ENCODE assay signal across 9 mouse cellular contexts in genomic region chr10:56431600-56432389, GRCm38 (mm10). TPM values are rescaled to one million over a fixed set of nuclear protein-coding genes. Genes with fewer than 3 reads are reported as not detected.
DNase-seq lines count a peak whose midpoint lies in the region; ATAC-seq and TF ChIP-seq lines count a peak whose summit lies in the region.
"Had no signal": no experiment of that assay in that cellular context is flagged by ENCODE, and none has a peak within 500 bp of the region (broad histone marks: within the 10 kb centered on the region; RNA-seq: fewer than 3 reads in every experiment).

No protein-coding gene starts in this region.

- peak; percentile 78 for ATAC-seq in lung, embryonic 16.5 days (ENCODE audit: low read depth)
- ATAC-seq in hindbrain, embryonic 13.5 days (ENCODE audit: low FRiP score): peak; percentile 66
- peak; percentile 75 for ATAC-seq in midbrain, embryonic 12.5 days (ENCODE audit: low FRiP score, low read depth)

- H3K27ac ChIP-seq in cerebellum, adult 2 months (ENCODE audit: insufficient read depth, low read length): no peak overlapping the region
- no peak overlapping the region for H3K27ac ChIP-seq in lung, embryonic 16.5 days (ENCODE audit: low read length)
- peak overlapping the region; percentile 67 for H3K27ac ChIP-seq in hindbrain, embryonic 13.5 days
- H3K27ac ChIP-seq in midbrain, embryonic 12.5 days (replicated peaks): 0 out of 2 replicates have a peak overlapping the region, but pooled peaks have one; percentile 15

- TF ChIP-seq POLR2A in cerebellum, adult 2 months (IDR thresholded peaks at IDR 0.05; ENCODE audit: borderline replicate concordance, insufficient read depth, low read length): no peak
- no peak for TF ChIP-seq POLR2A in lung, adult 2 months (IDR thresholded peaks at IDR 0.05; ENCODE audit: borderline replicate concordance, extremely low read depth, low read depth, low read length)

- no peaks in the 10 kb centered on the region for H3K4me1 ChIP-seq in cerebellum, adult 2 months (ENCODE audit: control insufficient read depth, insufficient read depth, low read length)
- peaks cover 4% of the 10 kb centered on the region for H3K4me1 ChIP-seq in lung, embryonic 16.5 days (replicated peaks; ENCODE audit: control insufficient read depth, insufficient read depth, low read length)
- H3K4me1 ChIP-seq in lung, adult 2 months (ENCODE audit: control insufficient read depth, insufficient read depth, low read length): no peaks in the 10 kb centered on the region
- peaks cover 3% of the 10 kb centered on the region; the same call in 1 of the 2 replicates for H3K4me1 ChIP-seq in hindbrain, embryonic 13.5 days (replicated peaks)
- H3K4me1 ChIP-seq in midbrain, embryonic 12.5 days: peaks cover 9% of the 10 kb centered on the region; the same call in 1 of the 2 replicates

- TF ChIP-seq CTCF in cerebellum, adult 2 months (IDR thresholded peaks at IDR 0.05; ENCODE audit: borderline replicate concordance, insufficient read depth, low read depth, low read length): no peak
- no peak for TF ChIP-seq CTCF in lung, adult 2 months (IDR thresholded peaks at IDR 0.05; ENCODE audit: insufficient read depth, low read length)

- H3K9me3 ChIP-seq in lung, embryonic 16.5 days (ENCODE audit: control insufficient read depth, low read length): no peaks in the 10 kb centered on the region
- H3K9me3 ChIP-seq in hindbrain, embryonic 13.5 days: no peaks in the 10 kb centered on the region
- H3K9me3 ChIP-seq in midbrain, embryonic 12.5 days: no peaks in the 10 kb centered on the region

- H3K4me3 ChIP-seq in cerebellum, adult 2 months (replicated peaks; ENCODE audit: insufficient read depth, low read depth, low read length): peak overlapping the region; percentile 1
- H3K4me3 ChIP-seq in lung, embryonic 16.5 days (ENCODE audit: low read length): peak overlapping the region; percentile 39
- no peak overlapping the region for H3K4me3 ChIP-seq in lung, adult 2 months (replicated peaks; ENCODE audit: extremely low read depth, low read depth, low read length)
- peak overlapping the region; percentile 34 for H3K4me3 ChIP-seq in hindbrain, embryonic 13.5 days
- H3K4me3 ChIP-seq in midbrain, embryonic 12.5 days: peak overlapping the region; percentile 32
- H3K4me3 ChIP-seq: erythroblast, embryonic 14.5 days had no signal

- peak overlapping the region; percentile 54; the same call in 1 of the 2 replicates for H3K9ac ChIP-seq in lung, embryonic 16.5 days (ENCODE audit: low read length)
- peak overlapping the region; percentile 68 for H3K9ac ChIP-seq in hindbrain, embryonic 13.5 days
- no peak overlapping the region; the same call in 1 of the 2 replicates for H3K9ac ChIP-seq in midbrain, embryonic 12.5 days (replicated peaks)

- peak overlapping the region; percentile 61 for H3K4me2 ChIP-seq in lung, embryonic 16.5 days (ENCODE audit: low read depth, low read length)
- peak overlapping the region; percentile 56 for H3K4me2 ChIP-seq in hindbrain, embryonic 13.5 days
- H3K4me2 ChIP-seq in midbrain, embryonic 12.5 days (replicated peaks): peak overlapping the region; percentile 51

- DNase-seq in cerebellum, adult 2 months: no peak
- DNase-seq in cerebellum, adult 11 months: no peak
- no peak for DNase-seq in lung, adult 2 months
- no peak for DNase-seq in urinary bladder, postnatal 10 days (ENCODE audit: low spot score)
- no peak for DNase-seq in cerebellum, adult 9-10 months

- WGBS in cerebellum, adult 2 months: 20% methylated on average over 23 of the region's 23 CpGs
- 7% methylated on average over 23 of the region's 23 CpGs for WGBS in lung, embryonic 16.5 days
- 27% methylated on average over 23 of the region's 23 CpGs for WGBS in lung, adult 2 months
- 18% methylated on average over 23 of the region's 23 CpGs for WGBS in hindbrain, embryonic 13.5 days
- WGBS in midbrain, embryonic 12.5 days: 24% methylated on average over 23 of the region's 23 CpGs

- H3K27me3 ChIP-seq in cerebellum, adult 2 months (ENCODE audit: control insufficient read depth, insufficient read depth, low read length): no peaks in the 10 kb centered on the region
- no peaks in the 10 kb centered on the region for H3K27me3 ChIP-seq in lung, embryonic 16.5 days (ENCODE audit: control insufficient read depth, insufficient read depth, low read depth, low read length)
- no peaks in the 10 kb centered on the region for H3K27me3 ChIP-seq in hindbrain, embryonic 13.5 days
- no peaks in the 10 kb centered on the region; the same call in 1 of the 2 replicates for H3K27me3 ChIP-seq in midbrain, embryonic 12.5 days

- H3K36me3 ChIP-seq in lung, embryonic 16.5 days (ENCODE audit: control insufficient read depth, insufficient read depth, low read length): no peaks in the 10 kb centered on the region
- no peaks in the 10 kb centered on the region for H3K36me3 ChIP-seq in hindbrain, embryonic 13.5 days
- no peaks in the 10 kb centered on the region for H3K36me3 ChIP-seq in midbrain, embryonic 12.5 days

RNA-seq across cellular contexts. Expression of gene Gja1, which starts 54.7 kb away (rescaled TPM):
- polyA plus RNA-seq in cerebellum, adult 2 months (2012; rRNA removed): 86.4 and 97.8 TPM in 2 replicates
- 111 and 114 TPM in 2 replicates for polyA plus RNA-seq in lung, embryonic 16.5 days (2015; fragmentation: Nextera tagmentation; extraction: Ambion mirVana)
- polyA plus RNA-seq in lung, adult 2 months (2012; rRNA removed): 13.1 and 31.3 TPM in 2 replicates
- 96.3 and 111 TPM in 2 replicates for polyA plus RNA-seq in hindbrain, embryonic 13.5 days (2015; fragmentation: Nextera tagmentation; extraction: Ambion mirVana)
- polyA plus RNA-seq in midbrain, embryonic 12.5 days (2016; fragmentation: Nextera tagmentation; extraction: Ambion mirVana): 137 and 185 TPM in 2 replicates
- polyA plus RNA-seq: erythroblast, embryonic 14.5 days had no signal

Comparison
In these comparisons a context has a peak if more than half of its experiments do, and no peak if none do; other contexts are left out.
1. H3K27ac ChIP-seq: peak in hindbrain, embryonic 13.5 days (single experiment) and midbrain, embryonic 12.5 days (single experiment); none in cerebellum, adult 2 months (single experiment) and lung, embryonic 16.5 days (single experiment).
2. Peak in every context shown above with its lines, with median percentiles within 50 percentile points of each other: ATAC-seq and H3K4me2 ChIP-seq.